Mouse (Mus musculus): ENCODE results near the gene Ppara. TPM values are rescaled to one million over a fixed set of nuclear protein-coding genes. Genes with fewer than 3 reads are reported as not detected.

Gene Ppara
- polyA plus RNA-seq, 2 experiments, result 4.4 to 6.9 TPM

- Histone ChIP-seq H3K4me1 (replicated peaks; ENCODE audit: control insufficient read depth in 2 of 2, insufficient read depth in 2 of 2, low read length in 1 of 2) (peaks cover 21 to 24% of the 10 kb centered on the region in 2 experiments), H3K27me3 (ENCODE audit: control insufficient read depth, insufficient read depth, low read length) (no peaks in the 10 kb centered on the region), H3K4me3 (ENCODE audit: insufficient read depth in 1 of 2, low read depth in 2 of 2, low read length in 2 of 2) (no peak overlapping the region), H3K9ac (replicated peaks) (no peak overlapping the region), H3K9me3 (ENCODE audit: control insufficient read depth, low read length) (no peaks in the 10 kb centered on the region), H3K36me3 (replicated peaks; ENCODE audit: control insufficient read depth, insufficient read depth, low read depth) (no peaks in the 10 kb centered on the region), H3K4me2 (ENCODE audit: low read depth) (no peak overlapping the region), H3K27ac (no peak overlapping the region)
- TF ChIP-seq CTCF (IDR thresholded peaks at IDR 0.05; ENCODE audit: low read depth) (no peak), EP300 (IDR thresholded peaks at IDR 0.05; ENCODE audit: low read depth) (0 out of 2 replicates have a peak, but pooled peaks have one; percentile 15)
- 61% methylated on average over 12 of the region's 12 CpGs for WGBS (ENCODE audit: insufficient replicate concordance)
- DNase-seq (ENCODE audit: low read depth in 3 of 3, low spot score in 3 of 3), result no peak
- ATAC-seq (ENCODE audit: insufficient read depth), result no peak
Measured at GRCm38 (mm10) chr15:85809091-85809490, 74.3 kb downstream of the Ppara start.

DNA sequence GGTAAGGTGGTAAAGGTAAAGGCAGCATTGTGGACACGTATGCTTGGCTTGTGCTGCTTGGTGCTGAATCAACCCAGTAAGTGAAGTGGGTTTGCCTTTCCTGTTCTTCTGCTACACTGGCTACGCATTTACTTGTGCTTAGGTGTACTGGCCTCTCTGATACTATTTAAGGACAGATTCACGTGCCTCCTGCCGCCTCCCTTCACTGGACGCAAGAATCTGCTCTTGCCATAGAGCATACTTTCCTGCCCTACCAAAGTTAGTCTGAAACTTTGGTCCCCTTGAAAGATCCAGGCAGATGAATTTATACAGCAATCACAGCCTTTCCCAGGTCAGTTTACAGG, 75.7 kb downstream of the Ppara start:
- H3K4me2 ChIP-seq (ENCODE audit: low read depth), result peak overlapping the region; percentile 79
- 70% methylated on average over 5 of the region's 5 CpGs for WGBS (ENCODE audit: insufficient replicate concordance)
- H3K27ac ChIP-seq, result peak overlapping the region; percentile 68
- H3K9me3 ChIP-seq (ENCODE audit: control insufficient read depth, low read length), result no peaks in the 10 kb centered on the region
- H3K27me3 ChIP-seq (ENCODE audit: control insufficient read depth, insufficient read depth, low read length), result no peaks in the 10 kb centered on the region
- ATAC-seq (ENCODE audit: insufficient read depth) (no peak), DNase-seq (ENCODE audit: low read depth in 3 of 3, low spot score in 3 of 3) (no peak)
- no peak for TF ChIP-seq CTCF (IDR thresholded peaks at IDR 0.05; ENCODE audit: low read depth)
- no peak for TF ChIP-seq EP300 (IDR thresholded peaks at IDR 0.05; ENCODE audit: low read depth)
- H3K4me1 ChIP-seq (replicated peaks; ENCODE audit: control insufficient read depth in 2 of 2, insufficient read depth in 2 of 2, low read length in 1 of 2), result peaks cover 21 to 24% of the 10 kb centered on the region in 2 experiments
- H3K4me3 ChIP-seq (ENCODE audit: insufficient read depth in 1 of 2, low read depth in 2 of 2, low read length in 2 of 2), result peak overlapping the region; percentile 71 to 90
- H3K36me3 ChIP-seq (replicated peaks; ENCODE audit: control insufficient read depth, insufficient read depth, low read depth), result no peaks in the 10 kb centered on the region
- peak overlapping the region; percentile 88 for H3K9ac ChIP-seq (replicated peaks)

GRCm38 (mm10) chr15:85810806-85811521, 76.2 kb downstream of the Ppara start:
- Histone ChIP-seq H3K9ac (replicated peaks) (peak overlapping the region; percentile 88), H3K4me1 (replicated peaks; ENCODE audit: control insufficient read depth in 2 of 2, insufficient read depth in 2 of 2, low read length in 1 of 2) (peaks cover 21 to 24% of the 10 kb centered on the region in 2 experiments), H3K9me3 (ENCODE audit: control insufficient read depth, low read length) (no peaks in the 10 kb centered on the region), H3K36me3 (replicated peaks; ENCODE audit: control insufficient read depth, insufficient read depth, low read depth) (no peaks in the 10 kb centered on the region), H3K27ac (peak overlapping the region; percentile 68), H3K4me3 (ENCODE audit: insufficient read depth in 1 of 2, low read depth in 2 of 2, low read length in 2 of 2) (peak overlapping the region; percentile 71 to 90), H3K27me3 (ENCODE audit: control insufficient read depth, insufficient read depth, low read length) (no peaks in the 10 kb centered on the region), H3K4me2 (ENCODE audit: low read depth) (peak overlapping the region; percentile 79)
- WGBS (ENCODE audit: insufficient replicate concordance), result 2% methylated on average over 36 of the region's 36 CpGs
- DNase-seq (ENCODE audit: low read depth in 3 of 3, low spot score in 3 of 3) (peak; percentile 49 to 55 (median 50)), ATAC-seq (ENCODE audit: insufficient read depth) (peak; percentile 84)
- TF ChIP-seq EP300 (IDR thresholded peaks at IDR 0.05; ENCODE audit: low read depth) (no peak), CTCF (IDR thresholded peaks at IDR 0.05; ENCODE audit: low read depth) (peak; percentile 39)

DNA sequence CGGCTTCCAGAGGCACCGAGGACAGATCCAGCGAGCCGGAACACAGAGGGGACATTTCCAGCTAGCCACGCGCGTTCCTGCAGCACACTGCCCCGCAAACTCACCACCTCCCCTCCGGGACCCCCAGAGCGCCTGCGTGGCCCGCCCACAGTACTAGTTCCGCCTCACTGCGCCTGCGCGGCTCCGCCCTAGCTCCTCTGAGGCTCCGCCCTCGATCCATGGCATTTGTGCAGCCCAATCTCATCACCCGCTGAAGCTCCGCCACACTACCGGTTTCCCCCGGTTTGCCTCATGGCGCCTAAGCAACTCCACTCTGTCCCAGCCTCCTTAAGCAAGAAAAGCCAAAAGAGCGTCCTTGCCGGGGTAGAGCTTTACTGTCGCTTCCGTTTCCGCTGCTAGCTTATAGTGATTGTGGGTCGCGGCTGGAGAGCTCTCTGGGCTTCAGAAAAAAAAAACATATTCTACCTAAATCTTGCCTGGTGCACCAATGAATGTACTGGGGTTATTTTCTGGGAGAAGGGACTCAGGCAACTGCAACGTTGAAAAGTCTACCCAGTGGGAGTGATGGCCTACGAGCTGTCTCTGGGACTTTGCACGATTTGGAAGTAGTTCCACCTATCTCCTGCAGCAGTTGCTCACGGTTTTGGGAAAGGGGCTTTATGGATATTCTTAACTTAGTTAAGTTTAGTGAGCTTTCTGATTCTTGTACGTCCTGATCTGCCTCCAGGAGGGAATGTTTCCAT, 76.9 kb downstream of the Ppara start, which contains the start of gene Cdpf1:
TSS of gene Cdpf1 (minus strand) at position 163 of the 743 bp plus-strand sequence.
- TF ChIP-seq CTCF (IDR thresholded peaks at IDR 0.05; ENCODE audit: low read depth) (peak; percentile 11; the same call in 1 of the 2 replicates), EP300 (IDR thresholded peaks at IDR 0.05; ENCODE audit: low read depth) (no peak)
- H3K4me2 ChIP-seq (ENCODE audit: low read depth), result peak within 1 kb of the TSS; percentile 79
- H3K27ac ChIP-seq, result peak within 1 kb of the TSS; percentile 68
- peak within 1 kb of the TSS; percentile 88 for H3K9ac ChIP-seq (replicated peaks)
- no peaks in the 10 kb centered on the region for H3K27me3 ChIP-seq (ENCODE audit: control insufficient read depth, insufficient read depth, low read length)
- no peaks in the 10 kb centered on the region for H3K36me3 ChIP-seq (replicated peaks; ENCODE audit: control insufficient read depth, insufficient read depth, low read depth)
- peak; percentile 91 for ATAC-seq (ENCODE audit: insufficient read depth)
- H3K9me3 ChIP-seq (ENCODE audit: control insufficient read depth, low read length), result no peaks in the 10 kb centered on the region
- WGBS (ENCODE audit: insufficient replicate concordance), result 3% methylated on average over 36 of the region's 36 CpGs
- DNase-seq (ENCODE audit: low read depth in 3 of 3, low spot score in 3 of 3), result peak; percentile 86 to 91 (median 86)
- H3K4me1 ChIP-seq (replicated peaks; ENCODE audit: control insufficient read depth in 2 of 2, insufficient read depth in 2 of 2, low read length in 1 of 2), result peaks cover 21 to 24% of the 10 kb centered on the region in 2 experiments
- peak within 1 kb of the TSS; percentile 71 to 90 for H3K4me3 ChIP-seq (ENCODE audit: insufficient read depth in 1 of 2, low read depth in 2 of 2, low read length in 2 of 2)

GRCm38 (mm10) chr15:85813428-85813827, 78.6 kb downstream of the Ppara start:
- H3K36me3 ChIP-seq (replicated peaks; ENCODE audit: control insufficient read depth, insufficient read depth, low read depth), result no peaks in the 10 kb centered on the region
- no peak overlapping the region for H3K4me2 ChIP-seq (ENCODE audit: low read depth)
- no peak overlapping the region for H3K9ac ChIP-seq (replicated peaks)
- TF ChIP-seq EP300 (IDR thresholded peaks at IDR 0.05; ENCODE audit: low read depth) (no peak), CTCF (IDR thresholded peaks at IDR 0.05; ENCODE audit: low read depth) (no peak)
- H3K27ac ChIP-seq, result no peak overlapping the region
- H3K4me3 ChIP-seq (ENCODE audit: insufficient read depth in 1 of 2, low read depth in 2 of 2, low read length in 2 of 2), result no peak overlapping the region
- ATAC-seq (ENCODE audit: insufficient read depth) (no peak), DNase-seq (ENCODE audit: low read depth in 3 of 3, low spot score in 3 of 3) (peak in 1 of 3 experiments; percentile 43)
- WGBS (ENCODE audit: insufficient replicate concordance), result 34% methylated on average over 10 of the region's 10 CpGs
- H3K27me3 ChIP-seq (ENCODE audit: control insufficient read depth, insufficient read depth, low read length), result no peaks in the 10 kb centered on the region
- H3K4me1 ChIP-seq (replicated peaks; ENCODE audit: control insufficient read depth in 2 of 2, insufficient read depth in 2 of 2, low read length in 1 of 2), result peaks cover 21 to 24% of the 10 kb centered on the region in 2 experiments
- no peaks in the 10 kb centered on the region; the same call in none of the 2 replicates for H3K9me3 ChIP-seq (ENCODE audit: control insufficient read depth, low read length)

All from liver, embryonic 14.5 days (tissue).